Mouse (Mus musculus) embryonic fibroblast, embryonic 13.5 days (primary cell): ENCODE measurements around the gene Srpk3.

Source experiments
- CTCF ChIP-seq: IDR thresholded peaks from 2 replicates; pipeline ENCODE4 v1.5.1; 2011; ENCODE audit warnings: mild to moderate bottlenecking, control low read depth, low read length, moderate library complexity, borderline replicate concordance; ENCODE audit not compliant: insufficient read depth
- POLR2A ChIP-seq: IDR thresholded peaks from 2 replicates; pipeline ENCODE4 v1.6.1; 2011; ENCODE audit warnings: low read depth, mild to moderate bottlenecking, control low read depth, low read length, moderate library complexity

- TF ChIP-seq POLR2A (no peak), CTCF (no peak)
Measured at GRCm38 (mm10) chrX:73774168-73774760, at the start of gene Srpk3.
